Mouse (Mus musculus): ENCODE data around the gene Senp3. TPM values are rescaled to one million over a fixed set of nuclear protein-coding genes. Genes with fewer than 3 reads are reported as not detected.

The Senp3 gene
- polyA plus RNA-seq, 1 experiment from 2014 or later = 99.2 TPM

GRCm38 (mm10) chr11:69662967-69663671, 18.8 kb downstream of the Senp3 start:
- H3K4me2 ChIP-seq (replicated peaks) = peak overlapping the region; percentile 58
- peak overlapping the region; percentile 50 for H3K9ac ChIP-seq
- peak overlapping the region; percentile 93 for H3K27ac ChIP-seq
- peak overlapping the region; percentile 51 for H3K4me3 ChIP-seq (replicated peaks; ENCODE audit: low read length)
- H3K36me3 ChIP-seq (replicated peaks; ENCODE audit: control insufficient read depth, insufficient read depth) = peaks cover 65% of the 10 kb centered on the region
- H3K27me3 ChIP-seq (ENCODE audit: control insufficient read depth, insufficient read depth, low read length) = no peaks in the 10 kb centered on the region
- H3K4me1 ChIP-seq (replicated peaks; ENCODE audit: control insufficient read depth, insufficient read depth, low read length) = peaks cover 14% of the 10 kb centered on the region
- no peaks in the 10 kb centered on the region for H3K9me3 ChIP-seq (ENCODE audit: control insufficient read depth, low read length)
- ATAC-seq (ENCODE audit: low FRiP score) (peak; percentile 2), DNase-seq (ENCODE audit: low spot score) (no peak)
- WGBS = 66% methylated on average over 13 of the region's 13 CpGs

- H3K4me2 ChIP-seq (replicated peaks) = peak within 1 kb of the TSS; percentile 58
- H3K36me3 ChIP-seq (replicated peaks; ENCODE audit: control insufficient read depth, insufficient read depth) = peaks cover 65% of the 10 kb centered on the region
- peak within 1 kb of the TSS; percentile 65 for H3K9ac ChIP-seq
- H3K4me3 ChIP-seq (replicated peaks; ENCODE audit: low read length) = peak within 1 kb of the TSS; percentile 51
- no peaks in the 10 kb centered on the region for H3K27me3 ChIP-seq (ENCODE audit: control insufficient read depth, insufficient read depth, low read length)
- peak; percentile 96 for DNase-seq (ENCODE audit: low spot score)
- ATAC-seq (ENCODE audit: low FRiP score) = peak; percentile 95
- no peaks in the 10 kb centered on the region for H3K9me3 ChIP-seq (ENCODE audit: control insufficient read depth, low read length)
- H3K4me1 ChIP-seq (replicated peaks; ENCODE audit: control insufficient read depth, insufficient read depth, low read length) = peaks cover 14% of the 10 kb centered on the region
- WGBS = under 1% methylated on average over 48 of the region's 48 CpGs
- H3K27ac ChIP-seq = peak within 1 kb of the TSS; percentile 93
Observed at GRCm38 (mm10) chr11:69662213-69662966, 19.5 kb downstream of the Senp3 start, which contains the start of gene Mpdu1. Gene Mpdu1, minus strand, starts transcription at chr11:69662642.

- peaks cover 14% of the 10 kb centered on the region for H3K4me1 ChIP-seq (replicated peaks; ENCODE audit: control insufficient read depth, insufficient read depth, low read length)
- peak overlapping the region; percentile 51 for H3K4me3 ChIP-seq (replicated peaks; ENCODE audit: low read length)
- no peaks in the 10 kb centered on the region for H3K9me3 ChIP-seq (ENCODE audit: control insufficient read depth, low read length)
- peak overlapping the region; percentile 93; the same call in 1 of the 2 replicates for H3K27ac ChIP-seq
- H3K9ac ChIP-seq = no peak overlapping the region
- DNase-seq (ENCODE audit: low spot score) (no peak), ATAC-seq (ENCODE audit: low FRiP score) (no peak)
- peaks cover 66% of the 10 kb centered on the region for H3K36me3 ChIP-seq (replicated peaks; ENCODE audit: control insufficient read depth, insufficient read depth)
- H3K27me3 ChIP-seq (ENCODE audit: control insufficient read depth, insufficient read depth, low read length) = no peaks in the 10 kb centered on the region
- WGBS = 77% methylated on average over 3 of the region's 3 CpGs
- H3K4me2 ChIP-seq (replicated peaks) = peak overlapping the region; percentile 58
Observed at GRCm38 (mm10) chr11:69661221-69661881, 20.5 kb downstream of the Senp3 start.

- ATAC-seq (ENCODE audit: low FRiP score) = no peak
- Histone ChIP-seq H3K27me3 (ENCODE audit: control insufficient read depth, insufficient read depth, low read length) (no peaks in the 10 kb centered on the region), H3K4me3 (replicated peaks; ENCODE audit: low read length) (no peak overlapping the region), H3K36me3 (replicated peaks; ENCODE audit: control insufficient read depth, insufficient read depth) (peaks cover 68% of the 10 kb centered on the region), H3K9me3 (ENCODE audit: control insufficient read depth, low read length) (no peaks in the 10 kb centered on the region), H3K4me2 (replicated peaks) (no peak overlapping the region), H3K27ac (no peak overlapping the region), H3K9ac (no peak overlapping the region), H3K4me1 (replicated peaks; ENCODE audit: control insufficient read depth, insufficient read depth, low read length) (peaks cover 8% of the 10 kb centered on the region; the same call in 1 of the 2 replicates)
- 84% methylated on average over 15 of the region's 15 CpGs for WGBS
- no peak for DNase-seq (ENCODE audit: low spot score)
Observed at GRCm38 (mm10) chr11:69657462-69657881, 24.4 kb downstream of the Senp3 start.

GRCm38 (mm10) chr11:69656617-69657461, 25.0 kb downstream of the Senp3 start:
- no peaks in the 10 kb centered on the region for H3K27me3 ChIP-seq (ENCODE audit: control insufficient read depth, insufficient read depth, low read length)
- ATAC-seq (ENCODE audit: low FRiP score) (no peak), DNase-seq (ENCODE audit: low spot score) (peak; percentile 82)
- no peak overlapping the region for H3K4me3 ChIP-seq (replicated peaks; ENCODE audit: low read length)
- H3K27ac ChIP-seq = no peak overlapping the region
- no peak overlapping the region for H3K9ac ChIP-seq
- peaks cover 74% of the 10 kb centered on the region for H3K36me3 ChIP-seq (replicated peaks; ENCODE audit: control insufficient read depth, insufficient read depth)
- no peak overlapping the region for H3K4me2 ChIP-seq (replicated peaks)
- 83% methylated on average over 10 of the region's 10 CpGs for WGBS
- peaks cover 7% of the 10 kb centered on the region; the same call in 1 of the 2 replicates for H3K4me1 ChIP-seq (replicated peaks; ENCODE audit: control insufficient read depth, insufficient read depth, low read length)
- no peaks in the 10 kb centered on the region for H3K9me3 ChIP-seq (ENCODE audit: control insufficient read depth, low read length)

GRCm38 (mm10) chr11:69656065-69656455, 25.8 kb downstream of the Senp3 start:
- 90% methylated on average over 5 of the region's 5 CpGs for WGBS

GRCm38 (mm10) chr11:69655264-69656064, 26.4 kb downstream of the Senp3 start, which contains the start of gene Sox15:
Gene Sox15, plus strand, starts transcription at chr11:69655314.
- H3K4me2 ChIP-seq (replicated peaks) = no peak within 1 kb of the TSS
- peaks cover 88% of the 10 kb centered on the region for H3K36me3 ChIP-seq (replicated peaks; ENCODE audit: control insufficient read depth, insufficient read depth)

More at GRCm38 (mm10) chr11:69656065-69656455, 25.8 kb downstream of the Senp3 start:
- no peak overlapping the region for H3K9ac ChIP-seq
- H3K4me1 ChIP-seq (replicated peaks; ENCODE audit: control insufficient read depth, insufficient read depth, low read length) = no peaks in the 10 kb centered on the region
- no peak for ATAC-seq (ENCODE audit: low FRiP score)
- no peaks in the 10 kb centered on the region for H3K9me3 ChIP-seq (ENCODE audit: control insufficient read depth, low read length)
- H3K4me3 ChIP-seq (replicated peaks; ENCODE audit: low read length) = no peak overlapping the region
- no peak for DNase-seq (ENCODE audit: low spot score)
- H3K36me3 ChIP-seq (replicated peaks; ENCODE audit: control insufficient read depth, insufficient read depth) = peaks cover 82% of the 10 kb centered on the region
- H3K27ac ChIP-seq = no peak overlapping the region
- no peaks in the 10 kb centered on the region for H3K27me3 ChIP-seq (ENCODE audit: control insufficient read depth, insufficient read depth, low read length)
- no peak overlapping the region for H3K4me2 ChIP-seq (replicated peaks)

GRCm38 (mm10) chr11:69654760-69655159, 27.1 kb downstream of the Senp3 start:
- Histone ChIP-seq H3K9ac (no peak overlapping the region), H3K4me3 (replicated peaks; ENCODE audit: low read length) (no peak overlapping the region), H3K4me2 (replicated peaks) (no peak overlapping the region), H3K4me1 (replicated peaks; ENCODE audit: control insufficient read depth, insufficient read depth, low read length) (no peaks in the 10 kb centered on the region), H3K27me3 (ENCODE audit: control insufficient read depth, insufficient read depth, low read length) (no peaks in the 10 kb centered on the region), H3K36me3 (replicated peaks; ENCODE audit: control insufficient read depth, insufficient read depth) (peaks cover 90% of the 10 kb centered on the region), H3K27ac (no peak overlapping the region), H3K9me3 (ENCODE audit: control insufficient read depth, low read length) (no peaks in the 10 kb centered on the region)
- ATAC-seq (ENCODE audit: low FRiP score) (no peak), DNase-seq (ENCODE audit: low spot score) (no peak)
- WGBS = 48% methylated on average over 9 of the region's 9 CpGs

More at GRCm38 (mm10) chr11:69655264-69656064, 26.4 kb downstream of the Senp3 start, which contains the start of gene Sox15:
- Histone ChIP-seq H3K9ac (no peak within 1 kb of the TSS), H3K4me1 (replicated peaks; ENCODE audit: control insufficient read depth, insufficient read depth, low read length) (no peaks in the 10 kb centered on the region), H3K9me3 (ENCODE audit: control insufficient read depth, low read length) (no peaks in the 10 kb centered on the region), H3K27me3 (ENCODE audit: control insufficient read depth, insufficient read depth, low read length) (no peaks in the 10 kb centered on the region), H3K4me3 (replicated peaks; ENCODE audit: low read length) (no peak within 1 kb of the TSS), H3K27ac (no peak within 1 kb of the TSS)
- ATAC-seq (ENCODE audit: low FRiP score) = peak; percentile 65
- DNase-seq (ENCODE audit: low spot score) = peak; percentile 83
- 24% methylated on average over 34 of the region's 34 CpGs for WGBS
